Mouse (Mus musculus): ENCODE data around the gene Smcp.

GRCm38 (mm10) chr3:92621560-92621959, 32.8 kb upstream of the Smcp start, which contains the start of gene Lce6a:
- TF ChIP-seq EP300 (IDR thresholded peaks at IDR 0.05; ENCODE audit: insufficient read depth, low read depth, low read length) (no peak), CTCF (IDR thresholded peaks at IDR 0.05; ENCODE audit: low read depth, low read length) (no peak), POLR2A (IDR thresholded peaks at IDR 0.05; ENCODE audit: insufficient read depth, low read length) (no peak)
